Mouse (Mus musculus) right cerebral cortex, postnatal 14 days (tissue): ENCODE measurements around the gene Gpr137b.
"Not testable (repeated sequence)": the region's sequence is repeated elsewhere in the genome, so short reads cannot be mapped to it uniquely, and the experiment has no call there.

Experiments used
- DNase-seq: peaks from one replicate; pipeline ENCODE4 v3.0.0; 2022

Gpr137b gene

DNA sequence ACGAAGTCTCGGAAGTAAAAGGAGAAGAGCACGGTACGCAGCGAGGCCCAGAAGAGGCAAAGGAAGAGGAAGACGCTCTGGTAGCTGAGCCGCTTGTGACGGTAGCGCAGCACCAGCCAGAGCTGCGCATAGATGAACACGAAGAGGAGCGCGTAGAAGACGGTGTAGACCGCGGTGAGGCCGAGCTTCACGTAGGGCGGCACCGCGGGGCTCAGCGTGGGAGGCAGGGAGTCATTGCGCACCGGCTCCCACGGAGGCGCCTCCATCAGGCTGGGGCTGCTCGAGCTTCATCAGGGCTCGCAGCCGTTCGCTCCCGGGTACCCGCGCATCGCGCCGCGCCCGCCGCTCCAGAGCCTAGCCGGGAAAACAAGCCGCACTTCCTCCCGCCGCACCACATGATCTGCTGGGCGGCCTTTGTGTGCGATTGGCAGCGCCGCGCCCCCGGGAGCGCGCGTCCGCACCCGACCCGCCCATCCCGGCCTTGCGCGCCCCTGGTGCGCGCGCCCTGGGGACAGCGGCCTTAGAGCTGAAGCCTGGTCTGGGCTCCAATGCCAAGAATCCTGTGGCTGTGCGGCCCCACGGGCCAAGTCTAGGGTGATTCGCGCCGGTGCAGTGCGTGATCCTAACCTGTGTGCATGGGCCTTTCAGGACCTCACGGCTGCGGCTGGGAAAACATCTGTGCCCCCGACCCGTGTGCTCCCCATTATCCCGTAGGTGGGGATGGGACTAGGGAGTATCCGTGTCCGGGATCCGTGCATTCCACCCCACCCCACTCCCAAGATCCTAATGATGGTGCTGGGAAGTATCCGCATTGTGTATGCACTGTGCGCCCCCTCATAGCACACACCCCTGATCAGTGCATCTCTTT is at the start of gene Gpr137b:
Gene Gpr137b, minus strand, starts transcription at position 787 of the 868 bp plus-strand sequence.
- peak; percentile 15 for DNase-seq

DNA sequence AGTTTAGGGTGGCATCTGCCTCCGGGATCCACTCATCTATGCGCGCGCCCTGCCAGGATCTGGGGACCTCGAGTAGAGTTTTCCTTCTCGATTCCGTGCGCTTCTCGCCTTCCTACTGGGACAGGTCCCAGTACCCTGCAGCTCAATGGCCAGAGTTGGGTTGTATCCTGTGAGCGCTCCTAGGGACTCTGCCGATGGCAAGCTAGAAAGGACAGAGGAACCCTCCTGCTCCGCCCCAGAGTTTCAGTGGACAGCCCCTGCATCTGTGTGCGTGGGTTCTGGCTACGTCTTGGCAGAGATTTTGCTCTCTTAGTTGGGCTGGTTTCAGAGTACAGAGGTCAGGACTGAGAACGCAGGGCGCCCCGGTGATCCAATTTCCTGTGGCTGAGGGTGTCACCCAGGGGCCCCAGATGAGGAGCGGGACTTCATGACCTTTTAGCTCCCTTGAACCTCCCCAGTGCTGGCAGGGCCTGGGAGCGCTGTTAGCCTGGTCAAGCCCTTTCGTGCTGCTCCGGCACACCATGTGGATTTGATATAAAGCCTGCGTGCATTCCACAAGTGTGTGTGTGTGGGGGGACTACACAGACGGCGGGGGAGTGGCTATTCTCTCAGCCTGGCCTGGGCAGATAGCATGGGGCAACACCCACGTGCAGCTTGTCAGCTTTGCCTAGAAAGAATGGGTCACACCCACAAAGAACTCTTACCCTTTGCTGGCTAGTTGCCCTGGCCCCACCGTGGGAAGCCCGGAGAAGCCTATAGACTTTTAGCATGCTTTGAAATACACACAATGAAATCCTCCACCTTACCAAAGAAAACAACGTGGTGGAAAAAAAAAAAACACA is 44.5 kb upstream of the Gpr137b start:
- DNase-seq = not testable (repeated sequence)

DNA sequence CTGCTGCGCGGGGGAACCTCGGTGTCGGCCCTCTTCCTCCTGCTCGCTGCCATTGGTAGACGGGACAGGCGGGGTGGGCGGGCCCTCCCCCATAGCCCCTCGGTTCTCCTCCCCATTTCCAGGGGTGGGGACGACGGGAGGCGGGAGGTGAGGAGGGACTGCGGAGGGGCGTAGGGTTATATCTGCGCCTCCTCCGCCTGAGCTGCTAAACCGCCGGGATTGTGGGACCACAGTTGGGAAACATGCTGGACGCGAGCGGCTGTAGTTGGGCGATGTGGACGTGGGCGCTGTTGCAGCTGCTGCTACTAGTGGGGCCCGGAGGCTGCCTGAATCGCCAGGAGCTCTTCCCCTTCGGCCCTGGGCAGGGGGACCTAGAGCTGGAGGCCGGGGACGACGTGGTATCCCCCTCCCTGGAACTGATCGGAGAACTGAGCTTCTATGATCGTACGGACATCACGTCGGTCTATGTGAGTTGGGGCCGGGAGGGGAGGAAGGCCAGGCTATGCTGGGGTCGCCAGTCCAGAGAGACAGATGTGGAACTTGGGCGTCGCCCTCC is 43.7 kb upstream of the Gpr137b start, which contains the start of gene Nid1:
Gene Nid1, plus strand, starts transcription at position 92 of the 556 bp plus-strand sequence.
- DNase-seq = not testable (repeated sequence)

DNA sequence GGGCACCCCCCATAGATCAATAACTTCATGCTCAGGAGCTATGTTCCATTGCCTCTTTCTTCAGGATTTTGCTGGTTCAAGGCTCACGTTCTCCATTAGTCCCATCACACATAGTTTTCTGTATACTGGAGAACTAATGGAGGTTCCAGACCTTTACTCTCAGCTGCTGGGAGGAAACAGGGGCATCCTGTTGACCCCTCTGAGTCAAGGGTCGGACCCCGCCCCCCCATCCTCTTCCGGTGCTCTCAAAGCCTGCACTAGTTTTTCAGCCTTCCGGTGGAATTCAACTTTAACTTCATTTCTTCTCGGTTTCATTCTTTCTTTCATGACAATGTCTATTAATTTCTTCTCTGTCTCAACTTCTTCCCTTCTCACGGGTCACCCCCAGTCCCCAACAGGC is 42.3 kb upstream of the Gpr137b start:
- DNase-seq = not testable (repeated sequence)

DNA sequence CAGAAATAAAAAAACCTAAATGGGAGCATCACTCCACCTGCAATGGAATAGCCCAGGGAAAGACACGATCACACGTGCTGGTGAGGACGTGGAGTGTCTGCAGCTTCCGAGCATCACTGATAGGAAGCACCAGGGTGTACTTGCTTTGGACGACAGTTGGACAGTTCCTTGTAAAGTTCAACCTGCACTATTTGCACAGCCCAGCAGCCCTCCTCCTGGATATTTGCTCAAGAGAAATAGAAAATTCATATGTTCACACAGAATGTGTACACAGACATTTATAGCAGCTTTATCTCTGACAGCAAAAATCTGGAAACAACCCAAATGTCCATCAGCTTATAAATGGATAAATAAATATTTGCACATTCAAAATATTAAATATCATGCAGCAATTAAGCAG is 29.5 kb upstream of the Gpr137b start:
- DNase-seq = not testable (repeated sequence)

DNA sequence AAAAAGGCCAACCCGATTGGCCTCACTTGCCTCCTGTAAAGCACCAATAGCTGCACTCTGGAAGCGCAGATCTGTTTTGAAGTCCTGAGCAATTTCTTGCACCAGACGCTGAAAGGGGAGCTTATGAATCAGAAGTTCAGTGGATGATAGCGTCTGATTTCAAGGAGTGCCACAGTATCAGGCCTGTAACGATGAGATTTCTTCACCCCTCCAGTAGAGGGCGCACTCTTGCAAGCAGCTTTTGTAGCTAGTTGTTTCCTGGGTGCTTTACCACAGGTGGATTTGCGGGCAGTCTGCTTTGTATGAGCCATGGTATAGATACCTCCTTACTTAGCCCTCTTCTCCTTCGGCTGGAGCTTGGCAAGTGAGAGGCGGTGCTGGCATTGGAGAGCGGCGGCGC is 25.0 kb upstream of the Gpr137b start:
- not testable (repeated sequence) for DNase-seq

DNA sequence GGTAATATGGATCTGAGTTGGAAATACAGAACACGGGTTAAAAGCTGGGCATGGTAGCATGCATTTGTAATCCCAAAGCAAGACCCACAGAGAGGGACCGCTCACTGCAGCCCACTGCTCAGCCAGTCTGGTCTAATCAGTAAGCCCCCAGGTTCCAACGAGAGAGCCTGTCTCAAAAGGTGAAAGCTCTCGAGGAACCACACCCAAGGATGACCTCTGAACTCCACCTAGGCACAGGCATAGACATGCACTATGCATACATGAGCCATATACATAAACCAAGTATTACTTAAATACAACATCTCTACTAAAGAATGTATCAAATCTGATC is 22.2 kb upstream of the Gpr137b start:
- not testable (repeated sequence) for DNase-seq

DNA sequence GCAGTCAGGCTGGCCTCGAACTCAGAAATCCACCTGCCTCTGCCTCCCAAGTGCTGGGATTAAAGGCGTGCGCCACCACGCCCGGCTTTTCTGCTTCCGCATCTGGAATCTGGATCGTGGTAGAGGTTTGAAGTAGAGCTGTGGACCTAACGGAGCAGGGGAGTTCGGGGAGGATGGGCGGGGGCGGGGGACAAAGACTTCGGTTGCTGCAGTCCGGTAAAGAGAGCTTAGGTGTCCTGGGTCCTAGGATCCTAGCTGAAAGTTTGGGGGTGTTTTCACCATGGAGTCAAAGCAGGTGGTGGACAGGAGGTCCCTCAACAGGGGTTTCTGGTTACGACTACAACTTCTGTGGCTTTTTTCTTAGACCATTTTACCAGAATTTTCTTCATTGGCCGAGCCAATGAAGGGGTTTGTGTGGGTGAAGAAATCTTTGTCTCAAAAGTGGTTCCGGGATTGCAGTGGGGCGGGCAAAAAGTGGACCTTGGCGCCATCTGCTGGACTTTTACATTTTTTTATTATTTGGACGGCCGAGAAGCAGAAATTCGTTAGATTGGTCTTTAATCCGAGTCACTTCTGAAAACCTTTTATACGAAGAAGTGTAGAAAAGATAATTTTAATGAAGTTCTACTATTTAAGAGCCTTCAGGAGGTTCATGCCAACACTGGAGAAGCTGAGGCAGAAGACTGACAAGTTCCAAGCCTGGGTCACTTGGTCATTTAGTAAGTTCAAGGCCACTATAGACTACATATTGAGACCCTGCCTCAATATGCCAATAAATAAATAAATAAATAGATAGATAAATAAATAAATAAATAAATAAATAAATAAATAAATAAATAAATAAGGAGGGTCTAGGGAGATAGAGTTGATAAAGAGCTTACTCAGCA is 21.5 kb upstream of the Gpr137b start:
- DNase-seq = peak; percentile 43

DNA sequence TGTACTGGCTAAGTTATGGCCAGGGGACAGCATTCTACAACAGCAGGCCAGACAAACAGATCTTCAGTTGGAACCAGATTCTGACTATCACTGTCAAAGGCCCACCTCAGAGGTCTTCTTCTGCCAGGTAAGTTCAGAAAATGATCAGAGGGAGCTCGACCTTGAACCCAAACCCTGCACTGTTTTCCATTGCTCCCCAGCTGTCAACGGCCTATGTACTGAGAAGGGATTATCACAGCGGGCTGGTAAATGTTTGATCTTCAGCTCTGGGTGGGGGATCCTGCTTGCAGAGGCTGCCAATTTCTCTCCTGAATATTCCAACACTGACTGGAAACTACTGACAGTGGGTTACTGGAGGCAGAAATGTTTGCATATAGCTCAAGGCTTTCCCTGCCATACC is 20.4 kb upstream of the Gpr137b start:
- DNase-seq = no peak

DNA sequence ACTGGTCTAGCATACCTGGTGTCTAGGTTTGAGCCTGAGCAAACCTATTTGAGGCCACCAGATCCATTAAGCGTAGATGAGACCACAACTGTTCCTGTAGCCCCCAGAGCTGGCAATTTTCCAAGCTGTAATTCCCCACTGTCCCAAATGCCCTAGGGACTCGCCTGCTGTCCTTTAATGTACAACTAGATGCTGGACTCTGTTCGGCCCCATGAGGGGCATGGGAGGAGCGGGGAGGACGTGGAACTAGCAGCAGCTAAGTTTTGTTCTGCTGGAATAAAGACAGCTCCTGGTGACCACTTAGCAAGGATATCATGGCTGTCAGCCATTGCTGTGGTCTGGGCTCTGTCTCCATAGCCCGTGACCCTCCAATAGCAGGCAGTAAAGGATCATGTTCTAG is 11.7 kb upstream of the Gpr137b start:
- DNase-seq = not testable (repeated sequence)

DNA sequence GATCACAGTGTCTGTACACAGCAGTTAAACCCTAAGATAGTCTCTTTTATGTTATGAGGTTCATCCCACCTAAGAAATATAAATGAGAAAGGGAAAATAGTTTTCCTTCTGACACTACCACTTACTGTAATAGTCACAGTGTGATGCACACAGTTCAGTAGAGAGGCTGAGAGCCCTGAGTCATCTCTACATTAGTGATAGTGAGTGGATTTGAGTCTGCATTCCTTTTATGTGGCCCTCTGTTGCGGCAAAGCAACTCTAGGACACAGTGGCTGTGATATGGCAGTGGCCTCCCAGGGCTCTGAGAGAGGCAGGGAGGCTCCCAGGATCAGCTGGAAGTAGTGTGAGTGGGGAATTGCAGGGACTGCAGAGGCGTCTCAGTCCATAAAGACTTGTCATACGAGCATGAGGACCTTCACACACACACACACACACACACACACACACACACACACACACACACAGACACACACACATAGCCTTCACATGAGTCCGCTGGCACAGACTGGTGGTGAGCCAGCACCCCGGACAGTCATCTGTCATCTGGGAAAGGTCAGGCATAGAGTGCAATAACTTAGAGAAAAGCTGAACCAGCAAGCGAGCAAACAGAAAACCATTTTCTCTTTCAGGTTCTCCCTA is 10.8 kb upstream of the Gpr137b start:
- not testable (repeated sequence) for DNase-seq

DNA sequence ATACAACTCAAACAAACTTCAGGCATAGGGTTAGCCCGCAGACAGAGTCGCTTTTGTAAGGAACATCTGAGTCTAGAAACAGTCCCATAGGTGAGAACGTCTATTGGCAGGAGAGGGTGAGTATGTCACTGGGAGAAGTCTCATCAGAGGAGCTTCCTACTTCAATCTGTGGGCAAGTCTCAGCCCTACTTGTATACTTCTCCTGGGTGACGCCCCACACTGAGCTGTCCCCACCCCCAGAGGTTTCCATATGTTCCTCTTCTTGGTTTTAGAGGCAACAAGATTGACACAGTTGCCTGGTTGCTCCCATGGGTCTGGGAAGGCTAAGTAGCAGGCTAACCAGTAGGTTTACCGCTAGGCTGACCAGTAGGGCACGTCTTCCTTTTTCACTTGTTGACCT is 10.0 kb upstream of the Gpr137b start:
- not testable (repeated sequence) for DNase-seq

DNA sequence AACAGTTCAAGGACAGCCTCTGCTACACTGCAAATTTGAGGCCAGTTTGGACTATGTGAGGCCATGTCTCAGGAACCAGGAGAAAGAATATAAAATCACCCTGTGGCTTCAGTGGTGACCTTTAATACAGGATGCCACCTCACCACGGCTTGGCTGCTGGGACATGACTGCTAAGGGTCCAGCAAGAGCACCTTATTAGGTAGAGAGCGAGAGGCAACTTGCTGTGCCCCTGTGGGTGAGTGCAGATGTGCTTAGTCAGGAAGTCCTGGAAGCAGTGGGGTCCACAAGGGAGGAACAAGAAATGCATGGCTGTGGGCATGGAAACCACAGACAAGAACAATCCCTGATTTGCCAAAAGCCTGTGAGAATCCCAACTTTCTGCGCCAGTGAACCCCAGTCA is 9.6 kb upstream of the Gpr137b start:
- DNase-seq = not testable (repeated sequence)

DNA sequence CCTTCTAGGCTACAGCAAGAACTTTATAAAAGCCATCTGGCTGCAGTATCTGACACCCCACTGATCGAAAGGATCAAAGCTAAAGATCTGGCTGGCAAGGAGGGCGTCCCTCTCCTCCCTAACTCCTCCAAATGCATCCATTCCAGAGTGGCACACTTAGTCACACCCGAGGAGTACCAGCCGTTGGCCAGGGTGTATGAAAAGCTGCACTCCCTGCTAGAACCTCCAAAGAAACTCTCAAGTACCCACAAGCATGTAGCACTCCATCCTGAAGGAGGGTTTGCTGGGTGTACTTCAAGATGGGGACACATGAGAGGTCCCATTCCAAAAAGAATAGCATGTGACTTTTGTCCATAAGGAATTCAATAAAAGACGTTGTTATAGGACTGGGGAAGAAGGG is 9.0 kb upstream of the Gpr137b start:
- not testable (repeated sequence) for DNase-seq

DNA sequence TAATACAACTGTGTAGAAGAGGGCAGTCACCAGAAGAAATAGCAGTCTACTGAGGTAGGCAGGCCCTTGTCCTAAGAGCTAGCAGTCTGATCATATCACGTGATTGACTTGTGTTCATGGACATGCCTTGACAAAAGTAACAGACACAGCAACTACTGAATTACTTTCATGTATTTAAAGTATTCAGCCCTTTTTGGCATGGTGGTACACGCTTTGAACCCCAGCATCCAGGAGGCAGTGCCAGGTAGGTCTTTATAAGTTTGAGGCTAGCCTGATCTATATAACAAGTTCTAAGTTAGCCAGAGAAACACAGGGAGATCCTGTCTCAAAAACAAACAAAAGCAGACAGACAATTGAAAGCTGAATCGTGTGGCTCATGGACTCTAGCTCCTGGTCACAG is 7.0 kb upstream of the Gpr137b start:
- DNase-seq = not testable (repeated sequence)

DNA sequence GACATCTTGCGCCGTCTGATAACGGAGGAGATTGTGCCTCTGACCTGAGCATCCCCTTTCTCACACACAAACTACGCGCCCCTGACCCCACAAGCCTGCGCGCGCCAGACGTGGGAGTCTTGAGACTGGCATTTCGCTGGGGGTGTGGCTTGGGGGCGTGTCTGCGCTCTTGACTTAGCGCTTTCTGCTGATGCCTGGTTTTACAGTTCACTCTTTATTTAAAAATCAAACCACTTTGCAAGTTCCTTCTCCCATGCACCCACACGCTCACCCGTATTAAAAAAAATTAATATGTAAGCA is 232 bp upstream of the Gpr137b start:
- not testable (repeated sequence) for DNase-seq

DNA sequence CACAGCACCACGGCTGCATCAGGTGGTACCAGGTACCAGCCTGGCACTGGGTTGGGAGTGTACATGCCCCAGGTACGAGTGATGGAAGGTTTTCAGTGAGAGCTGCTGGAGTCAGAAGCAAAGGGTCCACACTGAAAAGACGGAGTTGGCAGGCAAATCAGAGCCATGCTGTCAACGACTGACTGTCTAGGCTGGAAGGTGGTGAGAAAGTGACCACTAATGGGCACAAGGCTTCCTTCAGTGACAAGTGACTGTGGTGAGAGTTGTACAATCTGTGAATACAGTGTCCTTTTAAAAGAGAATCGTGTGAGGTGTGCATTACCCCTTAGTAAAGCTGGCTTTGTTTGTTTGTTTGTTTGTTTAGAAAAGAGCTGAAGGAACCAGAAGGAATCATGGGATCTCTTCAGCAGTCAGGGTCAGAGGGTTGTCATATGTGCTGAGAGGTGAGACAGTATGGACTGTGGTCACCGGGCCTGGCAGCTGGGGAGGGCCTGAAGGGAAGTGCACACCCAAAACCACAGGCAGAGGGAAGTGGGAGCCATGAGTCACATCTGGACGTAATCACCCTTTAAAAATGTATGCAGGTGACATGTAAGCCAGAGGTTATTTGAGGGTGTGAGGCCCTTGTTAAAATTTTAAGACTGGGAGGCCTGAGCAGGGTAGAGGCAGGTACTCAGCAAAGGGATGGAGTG is 15.5 kb downstream of the Gpr137b start:
- not testable (repeated sequence) for DNase-seq

DNA sequence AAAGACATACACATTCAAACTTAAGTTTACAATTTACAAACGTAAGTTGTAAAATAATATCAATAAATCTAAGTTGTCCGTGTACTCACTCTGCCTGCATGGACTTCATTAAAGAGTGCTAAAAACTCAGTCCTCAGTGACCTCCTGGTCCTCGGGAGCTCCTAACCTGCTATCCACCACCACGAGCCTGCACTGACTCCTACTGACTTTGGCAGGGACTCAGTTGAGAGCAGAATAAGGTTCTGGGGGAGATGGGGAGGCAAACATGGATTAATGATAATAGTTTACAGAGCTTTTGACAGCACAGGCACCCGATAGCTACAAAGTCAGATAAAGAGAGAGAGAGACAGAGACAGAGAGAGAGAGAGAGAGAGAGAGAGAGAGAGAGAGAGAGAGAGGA is 16.6 kb downstream of the Gpr137b start:
- no peak for DNase-seq

DNA sequence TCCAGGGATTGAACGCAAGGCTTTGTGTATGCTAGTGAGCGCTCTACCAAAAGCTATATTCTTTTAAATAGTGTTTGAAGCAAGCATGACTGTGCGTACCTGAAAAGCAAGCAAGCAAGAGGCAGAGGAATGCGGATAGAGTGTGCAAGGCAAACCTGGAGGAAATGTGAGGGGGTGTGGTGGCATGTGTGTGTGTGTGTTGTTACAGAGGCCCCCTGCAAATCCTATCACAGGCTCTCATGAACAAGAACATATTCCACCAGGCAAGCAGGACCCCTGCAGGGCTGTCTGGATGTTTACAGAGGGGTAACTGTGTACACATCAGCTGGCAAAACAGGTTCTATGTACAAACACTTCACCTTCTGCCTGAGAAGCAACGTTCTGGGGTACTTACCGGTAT is 19.8 kb downstream of the Gpr137b start:
- not testable (repeated sequence) for DNase-seq

DNA sequence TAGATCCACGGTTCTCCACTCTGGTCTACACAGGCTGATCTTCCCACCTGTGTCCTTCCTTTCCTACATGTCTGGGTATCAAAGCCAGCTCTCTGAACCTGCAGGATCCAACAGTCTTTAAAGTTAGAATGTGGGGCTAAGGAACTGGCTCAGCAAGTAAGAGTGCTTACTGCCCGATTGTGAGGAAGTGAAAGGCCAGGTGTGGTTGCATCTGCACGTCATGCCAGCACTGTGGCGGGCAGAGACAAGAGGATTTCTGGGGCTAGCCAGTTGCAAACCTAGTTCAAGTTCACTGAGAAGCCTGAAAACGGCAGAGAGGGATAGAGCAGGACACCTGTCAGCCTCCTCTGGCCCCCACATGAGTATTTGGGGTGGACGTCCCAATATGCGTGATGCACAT is 22.4 kb downstream of the Gpr137b start:
- not testable (repeated sequence) for DNase-seq

DNA sequence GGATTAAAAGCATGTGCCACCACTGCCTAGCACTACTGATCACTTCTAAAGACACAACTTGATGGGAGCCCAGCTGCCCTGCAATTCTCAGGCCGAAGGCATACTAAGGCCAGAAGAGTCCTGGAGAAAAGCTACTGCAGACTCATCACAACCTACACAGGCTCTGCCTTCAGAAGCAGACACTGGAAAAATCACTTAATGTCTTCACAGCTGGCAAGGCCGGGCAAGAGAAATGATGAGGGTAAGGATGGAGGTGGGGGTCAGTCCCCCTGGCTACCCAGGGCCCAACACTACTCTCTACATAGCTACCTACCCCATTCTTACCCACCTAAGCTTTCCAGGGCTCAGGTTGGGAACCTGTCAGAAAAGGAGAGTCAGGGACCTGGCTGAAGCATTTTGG is 27.4 kb downstream of the Gpr137b start:
- not testable (repeated sequence) for DNase-seq
